Mouse (Mus musculus): Measurements from ENCODE around the gene Lcn4. TPM values are rescaled to one million over a fixed set of nuclear protein-coding genes. Genes with fewer than 3 reads are reported as not detected.

The Lcn4 gene
- 0.65 TPM for polyA plus RNA-seq (2017; shearing (Covaris generic))

DNA sequence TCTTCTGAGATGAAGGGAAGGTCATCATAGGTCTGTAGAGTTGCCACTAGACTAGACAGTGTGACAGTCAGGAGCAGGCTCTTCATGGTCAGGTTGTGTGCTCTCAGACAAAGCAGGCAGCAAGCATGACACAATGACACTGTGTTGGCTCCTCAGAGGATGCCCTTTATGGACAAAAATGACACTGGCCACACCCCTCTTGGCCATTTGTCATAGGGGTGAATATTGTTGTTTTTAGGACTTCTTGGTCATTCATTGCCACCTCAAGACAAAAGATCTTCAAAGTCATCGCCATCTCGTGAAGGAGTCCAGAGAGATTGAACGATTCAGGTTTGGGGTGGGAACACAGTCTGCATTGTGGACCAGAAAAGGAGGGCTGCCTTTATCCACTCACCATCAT lies at the start of gene Lcn4:
Gene Lcn4 (minus strand): TSS at position 101 of the 400 bp plus-strand sequence.

DNA sequence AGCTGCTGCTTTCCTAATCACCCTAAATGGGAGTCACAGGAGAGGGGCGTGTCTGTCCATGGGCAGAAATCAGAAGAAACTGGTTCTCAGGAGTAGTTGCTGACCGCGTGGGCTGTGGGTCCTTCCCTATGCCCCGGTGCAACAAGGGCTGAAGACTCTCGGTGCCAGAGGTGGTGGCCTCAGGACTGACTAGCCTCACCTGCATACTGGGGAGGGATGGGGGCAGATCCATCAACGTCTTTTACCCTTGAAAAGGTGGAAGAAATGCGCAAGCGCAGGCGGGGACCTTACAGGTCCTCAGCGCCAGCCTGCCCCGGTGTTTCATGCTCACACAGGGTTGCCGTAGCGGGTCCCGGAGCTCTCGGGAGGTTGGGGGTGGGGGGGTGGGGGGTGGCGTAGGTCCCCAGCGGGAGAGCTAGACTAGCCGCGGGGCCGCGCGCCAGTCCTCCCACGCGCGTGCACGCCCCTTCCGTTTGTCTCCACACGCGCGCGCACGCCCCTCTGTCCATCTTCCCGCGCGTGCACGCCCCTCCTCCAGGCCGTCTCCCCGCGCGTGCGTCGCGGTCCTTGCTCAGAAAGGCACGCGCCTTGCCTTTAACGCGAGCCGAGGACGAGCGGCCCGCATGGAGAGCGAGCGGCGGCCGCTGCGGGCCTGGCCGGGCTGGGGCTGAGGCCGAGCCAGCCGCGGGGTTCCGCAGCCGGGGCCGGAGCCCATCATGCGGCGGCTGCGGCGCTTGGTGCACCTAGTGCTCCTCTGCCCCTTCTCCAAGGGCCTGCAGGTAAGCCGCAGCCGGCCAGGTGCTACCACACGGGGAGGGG lies 43.0 kb downstream of the Lcn4 start, which contains the start of gene Fam69b:
Gene Fam69b (plus strand): TSS at position 537 of the 819 bp plus-strand sequence.

Other genes starting within 250 kb of the Lcn4 start
- gene Sec16a, start 226.1 kb downstream of the Lcn4 start, polyA plus RNA-seq (2017; shearing (Covaris generic)), result 72.4 TPM
- gene Notch1, start 154.6 kb downstream of the Lcn4 start, polyA plus RNA-seq (2017; shearing (Covaris generic)), result 22.0 TPM
- gene Egfl7, start 91.3 kb downstream of the Lcn4 start, polyA plus RNA-seq (2017; shearing (Covaris generic)), result 0.66 TPM
- not detected for gene Gm20532, start 84.6 kb downstream of the Lcn4 start, polyA plus RNA-seq (2017; shearing (Covaris generic))
- 10.2 TPM for gene Agpat2, start 66.9 kb downstream of the Lcn4 start, polyA plus RNA-seq (2017; shearing (Covaris generic))
- gene Fam69b, start 42.8 kb downstream of the Lcn4 start, polyA plus RNA-seq (2017; shearing (Covaris generic)), result 3.2 TPM
- gene Abo, start 193.7 kb upstream of the Lcn4 start, polyA plus RNA-seq (2017; shearing (Covaris generic)), result not detected
- gene Surf6, start 231.6 kb upstream of the Lcn4 start, polyA plus RNA-seq (2017; shearing (Covaris generic)), result 48.2 TPM
- gene Med22, start 239.4 kb upstream of the Lcn4 start, polyA plus RNA-seq (2017; shearing (Covaris generic)), result 49.9 TPM
- gene Rpl7a, start 239.5 kb upstream of the Lcn4 start, polyA plus RNA-seq (2017; shearing (Covaris generic)), result 266 TPM
- 76.7 TPM for gene Surf2, start 245.1 kb upstream of the Lcn4 start, polyA plus RNA-seq (2017; shearing (Covaris generic))
- 116 TPM for gene Surf1, start 245.2 kb upstream of the Lcn4 start, polyA plus RNA-seq (2017; shearing (Covaris generic))